Mouse (Mus musculus): ENCODE measurements around the gene Dnah14.

DNA sequence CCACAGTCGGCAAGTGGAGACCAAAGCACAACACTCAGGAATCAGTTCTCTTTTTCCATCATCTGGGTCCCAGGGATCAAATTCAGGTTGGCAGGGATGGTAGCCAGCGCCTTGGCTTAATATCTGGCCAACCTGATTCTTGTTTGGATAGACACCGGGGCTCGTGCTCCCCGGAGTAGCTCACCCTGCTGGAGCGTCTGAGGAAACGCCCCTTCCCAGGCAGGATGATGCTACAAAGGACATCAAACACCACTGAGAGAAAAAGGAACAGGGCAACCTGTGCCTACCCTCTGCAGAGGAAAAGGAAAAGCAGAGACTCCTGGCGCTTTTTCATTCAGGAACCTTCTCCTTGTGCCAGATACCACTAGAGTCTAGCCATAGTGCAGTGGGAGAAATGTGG, 287.1 kb downstream of the Dnah14 start:
- TF ChIP-seq CTCF (IDR thresholded peaks at IDR 0.05; ENCODE audit: borderline replicate concordance, extremely low read depth, insufficient read depth, insufficient read length), result no peak
- TF ChIP-seq POLR2A (IDR thresholded peaks at IDR 0.05; ENCODE audit: borderline replicate concordance, extremely low read depth, insufficient read depth, insufficient read length, poor library complexity, severe bottlenecking), result no peak
